Mouse (Mus musculus): ENCODE data around the gene Exosc6.

DNA sequence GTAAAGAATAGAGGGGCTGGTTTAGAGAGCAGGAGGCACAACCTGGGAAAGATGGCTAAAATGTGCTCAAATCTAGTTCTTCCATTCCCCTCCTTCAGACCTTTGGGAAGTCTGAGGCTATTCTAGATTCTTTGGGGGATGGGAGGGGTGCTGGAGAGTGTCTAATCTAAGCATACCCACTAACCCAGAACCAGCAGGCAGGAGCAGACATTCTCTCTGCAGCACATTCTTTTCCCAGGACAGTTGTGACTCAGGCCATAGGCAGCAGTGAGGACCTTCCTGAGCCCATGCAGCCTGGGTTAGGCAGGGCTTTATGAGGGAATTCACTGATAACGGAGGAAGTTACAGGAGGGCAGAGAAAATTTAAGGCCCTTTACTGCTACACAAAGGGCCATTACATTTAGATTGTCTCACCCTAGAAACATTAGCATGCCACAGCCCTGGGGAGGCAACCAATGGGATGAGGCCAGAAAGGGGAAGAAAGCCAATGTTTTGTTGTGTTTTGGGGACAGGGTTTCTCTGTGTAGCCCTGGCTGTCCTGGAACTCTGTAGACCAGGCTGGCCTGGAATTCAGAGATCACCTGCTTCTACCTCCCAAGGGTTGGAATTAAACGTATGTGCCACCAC lies 2.9 kb downstream of the Exosc6 start:
- TF ChIP-seq CTCF (IDR thresholded peaks at IDR 0.05; ENCODE audit: control insufficient read depth, insufficient read depth, insufficient read length) = no peak
- TF ChIP-seq CEBPB (IDR thresholded peaks at IDR 0.05; ENCODE audit: low read depth) = no peak
- no peak for TF ChIP-seq MAX (IDR thresholded peaks at IDR 0.05)
- no peak for TF ChIP-seq FOSL1 (IDR thresholded peaks at IDR 0.05; ENCODE audit: insufficient read depth, low read length, poor library complexity, severe bottlenecking)
- TF ChIP-seq USF1 (IDR thresholded peaks at IDR 0.05; ENCODE audit: low read depth) = no peak
- no peak for TF ChIP-seq MYOG (IDR thresholded peaks at IDR 0.05; ENCODE audit: control insufficient read depth, extremely low read depth, insufficient read length)
